Comparison of ENCODE assay signal across 10 mouse cellular contexts in the genomic region with DNA sequence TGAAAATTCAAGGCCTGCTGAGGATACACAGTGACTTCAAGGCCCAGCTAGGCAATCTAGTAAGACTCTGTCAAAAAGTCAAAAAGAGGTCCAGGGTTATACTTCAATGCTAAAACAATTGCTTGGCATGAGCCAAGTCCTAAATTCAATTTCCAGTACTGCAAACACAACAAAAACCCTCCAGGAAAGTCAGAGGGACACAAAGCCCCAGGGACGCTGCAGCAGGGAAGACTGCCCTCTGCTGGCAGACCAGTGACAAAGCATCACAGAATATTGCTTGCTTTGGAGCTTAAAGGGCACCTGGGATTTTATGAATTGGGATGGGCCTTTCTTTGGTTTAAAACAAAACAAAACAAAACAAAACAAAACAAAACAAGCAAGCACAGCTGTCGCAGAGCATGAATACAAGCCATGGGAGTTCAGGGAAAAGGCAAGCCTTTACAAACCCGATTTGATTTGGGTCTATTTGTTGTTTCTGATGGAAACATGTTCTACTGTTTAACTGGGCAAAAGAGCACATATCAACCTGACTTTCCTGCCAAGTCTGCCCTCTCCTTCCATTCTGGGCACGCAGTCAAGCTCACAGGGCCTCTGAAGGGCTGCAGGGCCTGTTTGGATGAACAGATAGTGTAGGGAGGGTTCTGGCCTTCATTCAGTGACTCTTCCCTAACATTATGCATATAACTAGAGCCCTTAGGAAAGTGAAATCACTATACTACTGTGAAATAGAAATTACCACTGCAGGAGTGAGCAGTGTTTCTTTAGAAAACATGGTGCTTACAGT. TPM values are rescaled to one million over a fixed set of nuclear protein-coding genes. Genes with fewer than 3 reads are reported as not detected.
A peak's percentile ranks its signal among the peaks of the same experiment; 100 is the strongest.
DNase-seq lines count a peak whose midpoint lies in the region; ATAC-seq and TF ChIP-seq lines count a peak whose summit lies in the region.
"Had no signal": no experiment of that assay in that cellular context is flagged by ENCODE, and none has a peak within 500 bp of the region (broad histone marks: within the 10 kb centered on the region; RNA-seq: fewer than 3 reads in every experiment).

No protein-coding gene starts in this region.

- no peaks in the 10 kb centered on the region for H3K4me1 ChIP-seq in intestine, postnatal 0 days (replicated peaks; ENCODE audit: control insufficient read depth, insufficient read depth, low read length)
- no peaks in the 10 kb centered on the region for H3K4me1 ChIP-seq in intestine, embryonic 15.5 days (replicated peaks)
- H3K4me1 ChIP-seq in E14TG2a.4 (replicated peaks; ENCODE audit: low read depth, low read length), result no peaks in the 10 kb centered on the region
- no peaks in the 10 kb centered on the region for H3K4me1 ChIP-seq in limb, embryonic 10.5 days
- H3K4me1 ChIP-seq in stomach, postnatal 0 days (replicated peaks; ENCODE audit: control insufficient read depth, insufficient read depth), result no peaks in the 10 kb centered on the region
- H3K4me1 ChIP-seq: liver, embryonic 13.5 days; stomach, embryonic 15.5 days had no signal

- no peaks in the 10 kb centered on the region for H3K27me3 ChIP-seq in intestine, postnatal 0 days (replicated peaks; ENCODE audit: control insufficient read depth, insufficient read depth, low read length)
- no peaks in the 10 kb centered on the region for H3K27me3 ChIP-seq in intestine, embryonic 15.5 days (replicated peaks)
- no peaks in the 10 kb centered on the region for H3K27me3 ChIP-seq in E14TG2a.4 (ENCODE audit: insufficient read depth, low read length)
- peaks cover 33% of the 10 kb centered on the region for H3K27me3 ChIP-seq in limb, embryonic 10.5 days (ENCODE audit: low read depth, poor library complexity, severe bottlenecking)
- no peaks in the 10 kb centered on the region for H3K27me3 ChIP-seq in stomach, postnatal 0 days (ENCODE audit: control insufficient read depth, insufficient read depth, low read length)
- H3K27me3 ChIP-seq: liver, embryonic 13.5 days; stomach, embryonic 15.5 days had no signal

- no peak overlapping the region for H3K4me2 ChIP-seq in intestine, postnatal 0 days (replicated peaks; ENCODE audit: low read depth)
- no peak overlapping the region for H3K4me2 ChIP-seq in intestine, embryonic 15.5 days (replicated peaks)
- H3K4me2 ChIP-seq in stomach, postnatal 0 days (replicated peaks; ENCODE audit: low read depth), result no peak overlapping the region
- H3K4me2 ChIP-seq: liver, embryonic 13.5 days; stomach, embryonic 15.5 days had no signal

- H3K4me3 ChIP-seq in intestine, postnatal 0 days (ENCODE audit: low read depth, low read length), result no peak overlapping the region
- H3K4me3 ChIP-seq in intestine, embryonic 15.5 days (replicated peaks), result no peak overlapping the region
- no peak overlapping the region for H3K4me3 ChIP-seq in E14TG2a.4 (replicated peaks; ENCODE audit: low read length)
- H3K4me3 ChIP-seq in limb, embryonic 10.5 days, result no peak overlapping the region
- no peak overlapping the region for H3K4me3 ChIP-seq in stomach, postnatal 0 days (ENCODE audit: low read depth, low read length)
- H3K4me3 ChIP-seq: liver, embryonic 13.5 days; stomach, embryonic 15.5 days had no signal

- WGBS in intestine, postnatal 0 days, result 38% methylated on average over 4 of the region's 4 CpGs
- WGBS in intestine, embryonic 15.5 days, result 43% methylated on average over 4 of the region's 4 CpGs
- WGBS in limb, embryonic 10.5 days, result 50% methylated on average over 4 of the region's 4 CpGs
- WGBS in stomach, postnatal 0 days, result 39% methylated on average over 4 of the region's 4 CpGs

- H3K9ac ChIP-seq in intestine, postnatal 0 days (ENCODE audit: low read depth, low read length), result no peak overlapping the region
- H3K9ac ChIP-seq in intestine, embryonic 15.5 days, result no peak overlapping the region
- H3K9ac ChIP-seq in stomach, postnatal 0 days (ENCODE audit: low read length), result no peak overlapping the region
- H3K9ac ChIP-seq: liver, embryonic 13.5 days; stomach, embryonic 15.5 days had no signal

- DNase-seq in 416B (ENCODE audit: low read depth), result peak; percentile 34
- peak; percentile 40 for DNase-seq in limb, embryonic 10.5 days (ENCODE audit: low spot score)
- peak; percentile 18 for DNase-seq in stomach, postnatal 0 days (ENCODE audit: low spot score)
- no peak for DNase-seq in layer of hippocampus, adult 8-10 months (ENCODE audit: low spot score in 2 of 2)
- DNase-seq: liver, embryonic 13.5 days had no signal

- no peak for TF ChIP-seq EP300 in stomach, postnatal 0 days (optimal IDR thresholded peaks at IDR 0.05)

- H3K36me3 ChIP-seq in intestine, postnatal 0 days (ENCODE audit: control insufficient read depth, insufficient read depth), result peaks cover 5% of the 10 kb centered on the region; the same call in 1 of the 2 replicates
- H3K36me3 ChIP-seq in intestine, embryonic 15.5 days, result peaks cover 3% of the 10 kb centered on the region; the same call in 1 of the 2 replicates
- H3K36me3 ChIP-seq in E14TG2a.4 (ENCODE audit: insufficient read depth, low read length), result peaks cover 44% of the 10 kb centered on the region
- H3K36me3 ChIP-seq in limb, embryonic 10.5 days, result peaks cover 36% of the 10 kb centered on the region
- no peaks in the 10 kb centered on the region for H3K36me3 ChIP-seq in stomach, postnatal 0 days (ENCODE audit: control insufficient read depth, insufficient read depth, low read length)

- H3K27ac ChIP-seq in intestine, postnatal 0 days (ENCODE audit: low read depth, low read length), result no peak overlapping the region
- H3K27ac ChIP-seq in intestine, embryonic 15.5 days, result no peak overlapping the region
- H3K27ac ChIP-seq in limb, embryonic 10.5 days, result no peak overlapping the region
- H3K27ac ChIP-seq in stomach, postnatal 0 days (replicated peaks), result no peak overlapping the region
- H3K27ac ChIP-seq: liver, embryonic 13.5 days; stomach, embryonic 15.5 days had no signal

- no peaks in the 10 kb centered on the region for H3K9me3 ChIP-seq in intestine, postnatal 0 days (ENCODE audit: control insufficient read depth)
- H3K9me3 ChIP-seq in intestine, embryonic 15.5 days, result no peaks in the 10 kb centered on the region
- H3K9me3 ChIP-seq in E14TG2a.4 (ENCODE audit: low read length), result no peaks in the 10 kb centered on the region
- H3K9me3 ChIP-seq in limb, embryonic 10.5 days (replicated peaks), result no peaks in the 10 kb centered on the region
- no peaks in the 10 kb centered on the region for H3K9me3 ChIP-seq in stomach, postnatal 0 days (ENCODE audit: control insufficient read depth, low read length)
- H3K9me3 ChIP-seq: liver, embryonic 13.5 days; stomach, embryonic 15.5 days had no signal

- ATAC-seq in intestine, postnatal 0 days, result no peak
- no peak for ATAC-seq in intestine, embryonic 15.5 days
- peak; percentile 68; the same call in 1 of the 2 replicates for ATAC-seq in common myeloid progenitor, adult 5-6 weeks (replicated peaks; ENCODE audit: low read depth, poor library complexity, severe bottlenecking)
- no peak for ATAC-seq in stomach, postnatal 0 days (ENCODE audit: low FRiP score, low TSS enrichment)

- TF ChIP-seq CTCF in intestine, postnatal 0 days (IDR thresholded peaks at IDR 0.05; ENCODE audit: low read depth), result peak; percentile 80
- peak; percentile 87 for TF ChIP-seq CTCF in E14TG2a.4 (conservative IDR thresholded peaks at IDR 0.05; ENCODE audit: low read length)
- TF ChIP-seq CTCF in stomach, postnatal 0 days (IDR thresholded peaks at IDR 0.05; ENCODE audit: low read depth), result peak; percentile 79

RNA-seq across cellular contexts. Expression of gene Syap1, which starts 16.3 kb away (rescaled TPM):
- polyA plus RNA-seq in intestine, postnatal 0 days (2015; fragmentation: Nextera tagmentation; extraction: Ambion mirVana), result 46.7 and 47.5 TPM in 2 replicates
- polyA plus RNA-seq in intestine, embryonic 15.5 days (2015; fragmentation: Nextera tagmentation; extraction: Ambion mirVana), result 31.8 and 37.5 TPM in 2 replicates
- 39.1 and 46.0 TPM in 2 replicates for total RNA-seq in common myeloid progenitor, adult 5-6 weeks (2017)
- 23.4 and 32.3 TPM in 2 replicates for polyA plus RNA-seq in limb, embryonic 10.5 days (2016; fragmentation: Nextera tagmentation; extraction: Ambion mirVana)
- polyA plus RNA-seq in stomach, postnatal 0 days (2015; fragmentation: Nextera tagmentation; extraction: Ambion mirVana), result 40.6 and 43.3 TPM in 2 replicates
- 10 to 100 TPM; 29.6 to 31.8 (median 30.2) TPM for total RNA-seq in layer of hippocampus, adult 8-10 months (2022)

RNA-seq across cellular contexts. Expression of gene Ctps2, which starts 29.1 kb away (rescaled TPM):
- 29.6 and 32.9 TPM in 2 replicates for polyA plus RNA-seq in intestine, postnatal 0 days (2015; fragmentation: Nextera tagmentation; extraction: Ambion mirVana)
- 68.4 and 76.0 TPM in 2 replicates for polyA plus RNA-seq in intestine, embryonic 15.5 days (2015; fragmentation: Nextera tagmentation; extraction: Ambion mirVana)
- total RNA-seq in common myeloid progenitor, adult 5-6 weeks (2017), result 57.1 and 163 TPM in 2 replicates
- polyA plus RNA-seq in limb, embryonic 10.5 days (2016; fragmentation: Nextera tagmentation; extraction: Ambion mirVana), result 62.9 and 98.4 TPM in 2 replicates
- 39.1 and 40.9 TPM in 2 replicates for polyA plus RNA-seq in stomach, postnatal 0 days (2015; fragmentation: Nextera tagmentation; extraction: Ambion mirVana)
- 10 to 100 TPM; 50.5 to 74.5 (median 68.2) TPM for total RNA-seq in layer of hippocampus, adult 8-10 months (2022)

RNA-seq across cellular contexts. Expression of gene Txlng, which starts 42.7 kb away (rescaled TPM):
- 5.7 and 6.7 TPM in 2 replicates for polyA plus RNA-seq in intestine, postnatal 0 days (2015; fragmentation: Nextera tagmentation; extraction: Ambion mirVana)
- 13.3 and 13.5 TPM in 2 replicates for polyA plus RNA-seq in intestine, embryonic 15.5 days (2015; fragmentation: Nextera tagmentation; extraction: Ambion mirVana)
- total RNA-seq in common myeloid progenitor, adult 5-6 weeks (2017), result 54.9 and 63.1 TPM in 2 replicates
- polyA plus RNA-seq in limb, embryonic 10.5 days (2016; fragmentation: Nextera tagmentation; extraction: Ambion mirVana), result 16.0 and 16.1 TPM in 2 replicates
- 5.7 and 6.2 TPM in 2 replicates for polyA plus RNA-seq in stomach, postnatal 0 days (2015; fragmentation: Nextera tagmentation; extraction: Ambion mirVana)
- 10 to 100 TPM; 18.5 to 26.1 (median 23.3) TPM for total RNA-seq in layer of hippocampus, adult 8-10 months (2022)

Comparison
In these comparisons a context has a peak if more than half of its experiments do, and no peak if none do; other contexts are left out.
1. DNase-seq: peak in 416B (single experiment), limb, embryonic 10.5 days (single experiment) and stomach, postnatal 0 days (single experiment); none in layer of hippocampus, adult 8-10 months (0 of 2).
2. Peak in every context shown above with its lines, with median percentiles within 50 percentile points of each other: CTCF ChIP-seq.